Mouse (Mus musculus): ENCODE data around the gene Prpsap1. TPM values are rescaled to one million over a fixed set of nuclear protein-coding genes. Genes with fewer than 3 reads are reported as not detected.
A peak's percentile ranks its signal among the peaks of the same experiment; 100 is the strongest.

The Prpsap1 gene
- polyA plus RNA-seq, 1 experiment from 2014 or later: 174 TPM

DNA sequence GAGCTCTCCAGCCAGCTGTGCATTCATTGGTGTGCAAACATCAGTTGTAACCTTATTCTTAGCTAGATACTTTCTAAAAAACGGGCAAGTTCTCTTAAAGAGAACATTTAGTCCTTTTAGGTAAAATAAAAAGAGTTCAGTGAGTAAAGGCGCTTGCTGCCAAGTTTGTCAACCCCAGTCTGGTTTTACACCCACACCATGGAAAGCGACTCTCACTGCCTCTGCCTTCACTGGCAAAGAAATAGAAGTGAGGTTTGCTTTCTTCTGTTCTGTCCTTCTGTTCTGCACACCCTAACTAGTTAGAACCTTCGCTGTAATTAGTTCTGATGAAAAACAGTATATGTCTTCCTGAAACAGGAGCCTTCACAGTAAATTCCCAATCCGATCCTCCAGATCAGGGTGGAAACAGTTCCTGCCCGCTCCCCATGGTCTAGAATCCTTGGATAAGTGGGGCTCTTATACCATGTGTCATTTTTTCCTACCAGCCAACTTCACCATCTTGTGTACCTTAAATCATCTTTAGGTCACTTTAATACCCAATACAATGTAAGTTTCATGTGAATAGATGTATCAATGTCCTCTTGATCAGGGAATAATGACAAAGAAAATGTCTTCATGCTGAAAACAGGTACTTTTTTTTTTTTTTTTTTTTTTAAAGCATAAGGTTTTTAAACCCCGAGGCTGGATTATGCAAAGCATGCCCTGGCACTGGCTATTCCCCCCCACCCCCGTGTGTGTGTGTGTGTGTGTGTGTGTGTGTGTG is 61.2 kb downstream of the Prpsap1 start:
- H3K9ac ChIP-seq (replicated peaks; ENCODE audit: low read length): no peak overlapping the region
- H3K4me3 ChIP-seq (replicated peaks; ENCODE audit: low read depth, low read length): no peak overlapping the region
- ATAC-seq (ENCODE audit: low FRiP score, low TSS enrichment): no peak
- peaks cover 18% of the 10 kb centered on the region for H3K36me3 ChIP-seq (ENCODE audit: control insufficient read depth, insufficient read depth, low read length)
- H3K4me2 ChIP-seq (ENCODE audit: low read length): no peak overlapping the region
- WGBS: 63% methylated on average over 8 of the region's 8 CpGs
- H3K27me3 ChIP-seq (ENCODE audit: control insufficient read depth, insufficient read depth, low read length): no peaks in the 10 kb centered on the region
- no peaks in the 10 kb centered on the region for H3K9me3 ChIP-seq (ENCODE audit: control insufficient read depth, low read length)
- H3K27ac ChIP-seq (replicated peaks; ENCODE audit: low read depth, low read length): no peak overlapping the region
- no peak for DNase-seq
- peaks cover 21% of the 10 kb centered on the region for H3K4me1 ChIP-seq (ENCODE audit: control insufficient read depth, insufficient read depth, low read length)

DNA sequence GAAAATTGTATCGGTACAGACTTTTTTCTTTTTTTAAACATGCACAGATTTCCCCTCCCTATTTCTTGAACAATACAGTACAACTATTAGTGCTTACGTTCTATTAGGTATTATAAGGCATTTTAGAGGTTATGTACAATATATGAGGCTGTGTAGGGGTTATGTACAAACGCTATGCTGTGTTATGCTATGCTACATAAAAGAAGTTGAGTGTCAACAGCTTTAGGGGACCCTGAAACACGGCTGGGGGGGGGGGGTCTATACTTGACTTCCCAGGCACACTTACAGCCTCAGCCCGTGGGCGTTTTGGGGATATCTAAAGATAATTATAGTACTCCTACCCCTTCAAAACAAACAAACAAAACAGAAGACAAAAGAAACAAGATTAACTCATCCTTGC is 61.9 kb downstream of the Prpsap1 start:
- Histone ChIP-seq H3K27ac (replicated peaks; ENCODE audit: low read depth, low read length) (no peak overlapping the region), H3K9ac (replicated peaks; ENCODE audit: low read length) (no peak overlapping the region), H3K36me3 (ENCODE audit: control insufficient read depth, insufficient read depth, low read length) (peaks cover 11% of the 10 kb centered on the region), H3K9me3 (ENCODE audit: control insufficient read depth, low read length) (no peaks in the 10 kb centered on the region), H3K4me3 (replicated peaks; ENCODE audit: low read depth, low read length) (no peak overlapping the region), H3K27me3 (ENCODE audit: control insufficient read depth, insufficient read depth, low read length) (no peaks in the 10 kb centered on the region), H3K4me1 (ENCODE audit: control insufficient read depth, insufficient read depth, low read length) (peaks cover 21% of the 10 kb centered on the region), H3K4me2 (ENCODE audit: low read length) (no peak overlapping the region)
- no peak for DNase-seq
- 48% methylated on average over 6 of the region's 6 CpGs for WGBS
- no peak for ATAC-seq (ENCODE audit: low FRiP score, low TSS enrichment)

DNA sequence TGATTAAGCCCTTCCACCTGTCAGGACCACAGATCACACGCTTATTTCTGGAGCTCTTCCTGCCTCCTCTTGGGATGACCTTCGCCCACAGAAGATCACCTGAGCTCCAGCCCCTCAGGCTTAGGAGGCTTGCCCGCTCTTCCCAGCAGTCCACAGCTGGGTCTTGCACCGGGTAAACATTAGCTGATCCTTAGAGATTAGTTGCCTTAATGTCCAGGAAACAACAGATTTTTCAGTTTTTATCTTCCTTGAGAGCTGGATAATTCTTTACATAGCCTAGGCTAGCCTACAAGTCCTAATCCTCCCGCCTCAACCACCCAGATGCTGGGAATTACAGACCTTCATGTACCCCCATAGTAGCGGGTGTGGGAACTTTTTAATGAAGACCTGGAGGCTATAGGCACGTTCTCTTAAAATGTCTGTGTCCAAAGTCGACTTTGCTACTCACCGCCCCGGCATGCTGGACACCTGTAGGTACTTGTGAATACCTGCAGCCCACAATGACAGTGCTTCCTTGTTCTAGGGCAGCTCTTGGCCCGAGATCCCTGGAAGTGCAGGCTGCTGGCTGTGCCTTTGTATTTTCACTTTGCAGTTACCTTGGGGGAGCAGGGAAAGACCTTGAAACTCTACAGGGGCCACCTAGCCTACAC is 62.4 kb downstream of the Prpsap1 start:
- 50% methylated on average over 11 of the region's 11 CpGs for WGBS
- Histone ChIP-seq H3K9me3 (ENCODE audit: control insufficient read depth, low read length) (no peaks in the 10 kb centered on the region), H3K9ac (replicated peaks; ENCODE audit: low read length) (no peak overlapping the region), H3K4me1 (ENCODE audit: control insufficient read depth, insufficient read depth, low read length) (peaks cover 15% of the 10 kb centered on the region), H3K36me3 (ENCODE audit: control insufficient read depth, insufficient read depth, low read length) (peaks cover 8% of the 10 kb centered on the region), H3K27me3 (ENCODE audit: control insufficient read depth, insufficient read depth, low read length) (no peaks in the 10 kb centered on the region), H3K27ac (replicated peaks; ENCODE audit: low read depth, low read length) (no peak overlapping the region), H3K4me2 (ENCODE audit: low read length) (peak overlapping the region; percentile 5; the same call in 1 of the 2 replicates), H3K4me3 (replicated peaks; ENCODE audit: low read depth, low read length) (no peak overlapping the region)
- DNase-seq (no peak), ATAC-seq (ENCODE audit: low FRiP score, low TSS enrichment) (no peak)

- Histone ChIP-seq H3K4me1 (ENCODE audit: control insufficient read depth, insufficient read depth, low read length) (peaks cover 8% of the 10 kb centered on the region), H3K4me3 (replicated peaks; ENCODE audit: low read depth, low read length) (no peak overlapping the region), H3K27ac (replicated peaks; ENCODE audit: low read depth, low read length) (no peak overlapping the region), H3K36me3 (ENCODE audit: control insufficient read depth, insufficient read depth, low read length) (peaks cover 2% of the 10 kb centered on the region), H3K27me3 (ENCODE audit: control insufficient read depth, insufficient read depth, low read length) (no peaks in the 10 kb centered on the region), H3K4me2 (ENCODE audit: low read length) (peak overlapping the region; percentile 5; the same call in 1 of the 2 replicates), H3K9me3 (ENCODE audit: control insufficient read depth, low read length) (no peaks in the 10 kb centered on the region), H3K9ac (replicated peaks; ENCODE audit: low read length) (no peak overlapping the region)
- 35% methylated on average over 22 of the region's 22 CpGs for WGBS
- ATAC-seq (ENCODE audit: low FRiP score, low TSS enrichment) (no peak), DNase-seq (no peak)
Measured at GRCm38 (mm10) chr11:116430723-116431427, 63.1 kb downstream of the Prpsap1 start.

DNA sequence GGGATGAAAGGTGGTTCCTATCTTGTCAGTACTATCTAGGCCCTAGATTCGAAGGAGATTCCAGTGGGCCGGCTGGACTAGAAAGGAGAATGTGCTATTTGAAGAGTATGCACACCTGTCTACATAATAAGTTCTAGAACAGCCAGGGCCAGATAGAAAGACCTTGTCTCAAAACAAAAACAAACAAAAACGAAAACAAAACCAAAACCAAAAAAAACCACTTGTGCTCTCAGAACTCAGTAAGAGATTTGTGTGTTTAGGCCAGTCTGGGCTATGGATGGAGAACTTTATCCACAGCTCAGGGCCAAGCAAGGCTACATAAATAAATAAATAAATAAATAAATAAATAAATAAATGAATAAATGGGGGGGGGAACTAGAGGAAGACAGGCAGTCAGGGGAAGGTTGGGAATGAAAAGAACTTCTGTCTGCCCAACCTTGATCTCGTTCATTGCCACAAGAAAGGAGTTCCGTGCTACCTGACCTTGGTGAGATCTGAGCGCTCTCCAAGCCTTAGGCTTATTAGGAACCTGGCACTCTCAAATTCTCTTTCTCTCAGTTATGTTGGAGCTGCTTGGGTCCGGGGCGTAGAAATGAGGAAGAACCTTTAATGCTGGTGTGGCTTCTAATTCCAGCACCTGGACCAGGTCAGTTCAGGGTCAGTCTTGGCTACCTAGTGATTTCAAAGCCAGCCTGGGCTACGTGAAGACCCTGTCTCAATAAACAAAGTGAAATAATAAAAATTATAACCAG is 64.0 kb downstream of the Prpsap1 start:
- H3K36me3 ChIP-seq (ENCODE audit: control insufficient read depth, insufficient read depth, low read length): no peaks in the 10 kb centered on the region
- 86% methylated on average over 9 of the region's 9 CpGs for WGBS
- no peak for ATAC-seq (ENCODE audit: low FRiP score, low TSS enrichment)

DNA sequence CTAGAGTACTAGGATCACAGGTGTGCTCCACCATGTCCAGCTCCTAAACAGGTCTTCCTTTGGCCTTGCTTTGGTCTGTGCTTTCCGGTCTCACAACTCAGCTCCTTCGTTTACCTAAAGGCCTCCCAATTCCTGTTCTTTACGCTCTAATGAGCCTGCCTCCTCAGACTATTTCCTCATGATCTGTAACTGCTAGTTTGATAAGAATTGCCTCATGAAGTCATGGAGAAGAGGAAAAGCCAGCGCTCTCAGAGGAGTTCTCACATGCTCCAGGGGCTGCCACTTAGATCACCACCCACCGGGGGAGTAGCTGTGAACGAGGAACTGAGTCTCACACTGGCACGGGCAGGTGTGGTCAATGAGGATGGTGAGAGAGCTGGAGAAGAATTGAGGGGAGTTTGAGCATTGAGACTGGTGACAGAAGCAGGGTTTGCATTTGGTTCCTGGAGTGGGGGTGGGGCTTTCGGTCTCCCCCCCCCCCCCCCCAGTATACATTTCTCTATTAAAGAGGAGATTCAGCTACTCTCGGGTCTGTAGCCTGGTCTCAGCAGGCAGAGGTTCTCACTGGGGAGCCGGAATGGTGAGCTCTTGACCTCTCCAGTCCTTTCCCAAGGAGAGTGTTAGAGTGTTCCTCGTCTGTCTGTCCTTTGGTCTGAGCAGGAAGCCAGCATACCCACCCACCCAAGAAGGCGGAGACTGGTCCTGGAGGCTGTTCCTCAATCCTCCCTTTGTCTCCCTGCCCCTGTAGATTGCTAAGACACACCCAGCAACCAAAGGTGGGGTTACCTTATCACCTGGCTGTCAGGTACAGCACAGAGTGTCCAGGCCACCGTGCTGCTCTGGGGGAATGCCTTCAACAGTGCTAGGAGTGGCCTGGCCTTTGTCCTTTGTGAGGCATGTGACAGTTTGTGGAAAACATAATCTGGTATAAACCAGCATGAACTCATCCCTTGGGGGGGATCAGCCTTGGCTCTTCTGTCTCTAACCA is 64.8 kb downstream of the Prpsap1 start:
- Histone ChIP-seq H3K36me3 (ENCODE audit: control insufficient read depth, insufficient read depth, low read length) (no peaks in the 10 kb centered on the region), H3K4me2 (ENCODE audit: low read length) (no peak overlapping the region)
- no peak for ATAC-seq (ENCODE audit: low FRiP score, low TSS enrichment)

More for the DNA sequence above, 64.0 kb downstream of the Prpsap1 start:
- H3K9ac ChIP-seq (replicated peaks; ENCODE audit: low read length): no peak overlapping the region
- H3K27ac ChIP-seq (replicated peaks; ENCODE audit: low read depth, low read length): no peak overlapping the region
- 0 out of 2 replicates have a peak, but pooled peaks cover under 1% of the 10 kb centered on the region for H3K4me1 ChIP-seq (ENCODE audit: control insufficient read depth, insufficient read depth, low read length)
- DNase-seq: no peak
- H3K9me3 ChIP-seq (ENCODE audit: control insufficient read depth, low read length): no peaks in the 10 kb centered on the region
- no peak overlapping the region for H3K4me2 ChIP-seq (ENCODE audit: low read length)
- no peak overlapping the region for H3K4me3 ChIP-seq (replicated peaks; ENCODE audit: low read depth, low read length)
- H3K27me3 ChIP-seq (ENCODE audit: control insufficient read depth, insufficient read depth, low read length): no peaks in the 10 kb centered on the region

DNA sequence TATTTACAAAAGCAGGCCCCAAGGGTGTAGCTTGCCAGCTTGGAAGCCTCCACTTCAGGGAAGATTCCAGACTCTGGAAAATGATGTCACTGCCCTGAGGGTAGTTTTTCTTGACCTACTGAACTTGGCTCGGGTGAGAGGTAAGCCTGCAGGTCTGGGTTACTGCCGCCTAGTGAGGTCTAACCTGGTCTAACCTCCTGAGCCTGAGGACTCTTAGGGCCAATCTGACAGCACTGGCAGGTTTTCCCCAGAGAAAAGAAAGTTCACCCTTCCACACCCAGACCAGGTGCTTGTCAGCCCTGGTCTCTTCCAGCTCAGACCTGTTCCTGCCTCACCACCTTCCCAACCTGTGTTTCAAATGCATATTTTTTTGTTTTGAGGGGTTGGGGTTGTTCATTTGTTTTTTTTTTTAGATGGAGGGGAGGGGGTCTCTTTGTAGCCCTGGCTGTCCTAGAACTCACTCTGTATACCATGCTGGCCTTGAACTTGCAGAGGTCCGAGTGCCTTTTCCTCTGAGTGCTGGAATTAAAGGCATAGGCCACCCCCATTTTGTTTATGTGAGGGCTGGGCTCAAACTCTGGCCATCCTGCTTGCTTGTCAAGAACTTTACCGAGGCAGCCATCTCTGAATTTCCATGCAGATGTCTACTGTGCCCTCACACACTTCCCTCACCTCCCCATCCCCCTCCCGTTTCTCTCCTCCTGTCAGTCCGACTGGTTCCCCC is 67.0 kb downstream of the Prpsap1 start:
- Histone ChIP-seq H3K4me2 (ENCODE audit: low read length) (no peak overlapping the region), H3K9ac (replicated peaks; ENCODE audit: low read length) (no peak overlapping the region), H3K4me1 (ENCODE audit: control insufficient read depth, insufficient read depth, low read length) (no peaks in the 10 kb centered on the region), H3K27me3 (ENCODE audit: control insufficient read depth, insufficient read depth, low read length) (no peaks in the 10 kb centered on the region), H3K27ac (replicated peaks; ENCODE audit: low read depth, low read length) (no peak overlapping the region), H3K4me3 (replicated peaks; ENCODE audit: low read depth, low read length) (no peak overlapping the region), H3K9me3 (ENCODE audit: control insufficient read depth, low read length) (no peaks in the 10 kb centered on the region), H3K36me3 (ENCODE audit: control insufficient read depth, insufficient read depth, low read length) (no peaks in the 10 kb centered on the region)
- DNase-seq (no peak), ATAC-seq (ENCODE audit: low FRiP score, low TSS enrichment) (no peak)
- WGBS: 84% methylated on average over 6 of the region's 6 CpGs

More for the DNA sequence above, 64.8 kb downstream of the Prpsap1 start:
- H3K9ac ChIP-seq (replicated peaks; ENCODE audit: low read length): no peak overlapping the region
- H3K9me3 ChIP-seq (ENCODE audit: control insufficient read depth, low read length): no peaks in the 10 kb centered on the region
- no peak overlapping the region for H3K4me3 ChIP-seq (replicated peaks; ENCODE audit: low read depth, low read length)
- no peak overlapping the region for H3K27ac ChIP-seq (replicated peaks; ENCODE audit: low read depth, low read length)
- no peaks in the 10 kb centered on the region for H3K27me3 ChIP-seq (ENCODE audit: control insufficient read depth, insufficient read depth, low read length)
- DNase-seq: no peak
- 58% methylated on average over 13 of the region's 13 CpGs for WGBS
- H3K4me1 ChIP-seq (ENCODE audit: control insufficient read depth, insufficient read depth, low read length): no peaks in the 10 kb centered on the region
